Mouse (Mus musculus) kidney, embryonic 16.5 days (tissue): ENCODE measurements at regions not wholly inside any gene's neighbourhood (a gene's known extent, or its start where the extent isn't known, plus 50 kb on each side); places are given as distances from the start of the nearest gene placed in this dataset.

ENCODE experiments used
- ATAC-seq: fragments of 200-750 bp; cut with Nextera tagmentation; 2 replicates; pipeline ENCODE4 v1.8.0; 2017; ENCODE audit warnings: moderate TSS enrichment; ENCODE audit not compliant: low FRiP score, low TSS enrichment
- H3K27ac ChIP-seq: fragments of 300-500 bp; sonication (generic); 2 replicates; pipeline ENCODE4 v1.5.1; 2014; ENCODE audit warnings: low read length
- H3K27me3 ChIP-seq: fragments of 300-500 bp; sonication (generic); 2 replicates; pipeline ENCODE4 v1.6.1; 2014; ENCODE audit warnings: low read length, control low read depth, mixed read lengths; ENCODE audit not compliant: insufficient read depth
- H3K36me3 ChIP-seq: fragments of 300-500 bp; sonication (generic); 2 replicates; pipeline ENCODE4 v1.6.1; 2014; ENCODE audit warnings: low read length, control low read depth, mixed read lengths; ENCODE audit not compliant: insufficient read depth
- H3K4me1 ChIP-seq: fragments of 300-500 bp; sonication (generic); 2 replicates; pipeline ENCODE4 v1.6.1; 2014; ENCODE audit warnings: low read length, control low read depth, mixed read lengths; ENCODE audit not compliant: insufficient read depth
- H3K4me2 ChIP-seq: fragments of 300-500 bp; sonication (generic); replicated peaks from 2 replicates; pipeline ENCODE4 v1.6.1; 2014; ENCODE audit warnings: low read depth, low read length
- H3K4me3 ChIP-seq: fragments of 300-500 bp; sonication (generic); 2 replicates; pipeline ENCODE4 v1.5.1; 2014; ENCODE audit warnings: mild to moderate bottlenecking, low read length
- H3K9ac ChIP-seq: fragments of 300-500 bp; sonication (generic); replicated peaks from 2 replicates; pipeline ENCODE4 v1.6.1; 2014; ENCODE audit warnings: low read length
- H3K9me3 ChIP-seq: fragments of 300-500 bp; sonication (generic); 2 replicates; pipeline ENCODE4 v1.6.1; 2016; ENCODE audit warnings: low read length, control low read depth
- WGBS: fragments of 180-500 bp; shearing (Covaris S2); extraction: QIAGEN DNeasy Blood & Tissue Kit; methylation state at CpG from one replicate; pipeline ENCODE4 v1.1.7; 2014; 5-methylcytosine and 5-hydroxymethylcytosine counted together

- H3K27ac ChIP-seq, result no peak overlapping the region
- WGBS, result 32% methylated on average over 4 of the region's 4 CpGs
- no peak overlapping the region for H3K9ac ChIP-seq
- H3K4me1 ChIP-seq, result no peaks in the 10 kb centered on the region
- H3K4me2 ChIP-seq, result no peak overlapping the region
- no peaks in the 10 kb centered on the region for H3K9me3 ChIP-seq
- H3K36me3 ChIP-seq, result no peaks in the 10 kb centered on the region
- H3K27me3 ChIP-seq, result no peaks in the 10 kb centered on the region
- no peak overlapping the region for H3K4me3 ChIP-seq
- no peak for ATAC-seq
These were observed 1700.9 kb upstream of the Sel1l start for GRCm38 (mm10) chr12:93549900-93550299.

- Histone ChIP-seq H3K4me2 (no peak overlapping the region), H3K27ac (no peak overlapping the region), H3K36me3 (no peaks in the 10 kb centered on the region), H3K9me3 (no peaks in the 10 kb centered on the region), H3K4me3 (no peak overlapping the region), H3K9ac (no peak overlapping the region), H3K4me1 (no peaks in the 10 kb centered on the region), H3K27me3 (no peaks in the 10 kb centered on the region)
- no peak for ATAC-seq
- whole genome bisulfite sequencing, result 81% methylated on average over 2 of the region's 2 CpGs
These were observed 1674.5 kb upstream of the Sel1l start for GRCm38 (mm10) chr12:93523465-93523864.

GRCm38 (mm10) chr12:93486381-93486780 lies 1637.4 kb upstream of the Sel1l start:
- Histone ChIP-seq H3K9ac (no peak overlapping the region), H3K9me3 (no peaks in the 10 kb centered on the region), H3K36me3 (no peaks in the 10 kb centered on the region), H3K4me2 (no peak overlapping the region), H3K4me3 (no peak overlapping the region), H3K27me3 (no peaks in the 10 kb centered on the region), H3K4me1 (no peaks in the 10 kb centered on the region), H3K27ac (no peak overlapping the region)
- no peak for ATAC-seq
- 68% methylated on average over 1 of the region's 1 CpGs for WGBS

- H3K36me3 ChIP-seq, result no peaks in the 10 kb centered on the region
- no peaks in the 10 kb centered on the region for H3K9me3 ChIP-seq
- ATAC-seq, result no peak
- no peak overlapping the region for H3K4me2 ChIP-seq
- no peak overlapping the region for H3K27ac ChIP-seq
- H3K4me3 ChIP-seq, result no peak overlapping the region
- no peak overlapping the region for H3K9ac ChIP-seq
- H3K4me1 ChIP-seq, result no peaks in the 10 kb centered on the region
- H3K27me3 ChIP-seq, result no peaks in the 10 kb centered on the region
These were observed 1613.1 kb upstream of the Sel1l start for GRCm38 (mm10) chr12:93462106-93462505.

- no peak for ATAC-seq
- 83% methylated on average over 2 of the region's 2 CpGs for WGBS
- no peak overlapping the region for H3K4me2 ChIP-seq
These were observed 1600.5 kb upstream of the Sel1l start for GRCm38 (mm10) chr12:93449436-93449835.

DNA sequence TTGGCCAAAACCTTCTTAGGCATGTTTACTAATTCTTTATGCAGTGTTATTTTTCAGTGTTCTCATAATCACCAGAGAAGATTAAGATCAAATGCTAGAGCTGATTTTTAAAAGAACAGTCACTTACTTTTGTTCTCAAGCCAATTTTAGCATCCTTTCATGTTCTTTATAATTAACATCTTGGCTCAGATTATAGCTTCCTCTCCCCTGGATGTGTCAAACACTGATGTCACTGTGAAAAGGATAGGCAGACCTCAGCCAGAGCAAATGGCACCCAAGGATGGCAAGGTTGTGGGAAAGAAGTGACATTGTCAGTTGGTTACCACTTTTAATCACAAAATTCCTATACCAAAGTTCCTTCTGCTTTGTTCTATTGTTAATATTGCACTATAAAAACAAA lies 1580.3 kb upstream of the Sel1l start:
- Histone ChIP-seq H3K9me3 (no peaks in the 10 kb centered on the region), H3K9ac (no peak overlapping the region), H3K4me2 (no peak overlapping the region), H3K36me3 (no peaks in the 10 kb centered on the region), H3K27me3 (no peaks in the 10 kb centered on the region), H3K27ac (no peak overlapping the region), H3K4me3 (no peak overlapping the region), H3K4me1 (no peaks in the 10 kb centered on the region)
- ATAC-seq, result no peak

More at GRCm38 (mm10) chr12:93449436-93449835, 1600.5 kb upstream of the Sel1l start:
- Histone ChIP-seq H3K9me3 (no peaks in the 10 kb centered on the region), H3K27ac (no peak overlapping the region), H3K4me3 (no peak overlapping the region), H3K27me3 (no peaks in the 10 kb centered on the region), H3K36me3 (no peaks in the 10 kb centered on the region), H3K9ac (no peak overlapping the region), H3K4me1 (no peaks in the 10 kb centered on the region)

DNA sequence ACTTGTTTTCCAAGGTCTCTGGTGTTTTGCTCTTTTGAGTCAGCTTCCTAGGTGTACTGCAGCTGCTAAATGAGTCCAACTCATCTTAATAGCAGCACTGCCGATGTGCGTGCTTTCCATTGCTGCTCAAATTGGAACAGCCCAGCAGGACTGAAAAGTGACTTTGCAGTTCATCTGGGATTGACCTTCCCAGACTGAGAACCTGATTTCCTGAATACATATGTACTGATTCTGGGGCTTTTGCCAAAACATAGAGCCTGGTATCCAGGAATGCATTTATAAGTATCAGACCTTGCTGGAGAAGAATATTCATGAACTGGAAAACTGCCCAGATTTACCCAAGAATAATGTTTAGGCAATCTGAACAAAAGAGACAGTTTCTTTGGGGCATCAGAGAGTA lies 1579.0 kb upstream of the Sel1l start:
- WGBS, result 89% methylated on average over 2 of the region's 2 CpGs
- no peak overlapping the region for H3K4me2 ChIP-seq

GRCm38 (mm10) chr12:93416381-93416780 lies 1567.4 kb upstream of the Sel1l start:
- H3K27me3 ChIP-seq, result no peaks in the 10 kb centered on the region
- no peak overlapping the region for H3K4me2 ChIP-seq
- H3K36me3 ChIP-seq, result no peaks in the 10 kb centered on the region
- no peak for ATAC-seq
- H3K27ac ChIP-seq, result no peak overlapping the region
- 70% methylated on average over 6 of the region's 6 CpGs for WGBS
- no peak overlapping the region for H3K9ac ChIP-seq
- no peaks in the 10 kb centered on the region for H3K9me3 ChIP-seq
- no peaks in the 10 kb centered on the region for H3K4me1 ChIP-seq
- no peak overlapping the region for H3K4me3 ChIP-seq

More for the DNA sequence above, 1579.0 kb upstream of the Sel1l start:
- no peak overlapping the region for H3K9ac ChIP-seq
- no peak overlapping the region for H3K4me3 ChIP-seq
- H3K27ac ChIP-seq, result no peak overlapping the region
- H3K4me1 ChIP-seq, result no peaks in the 10 kb centered on the region
- H3K36me3 ChIP-seq, result no peaks in the 10 kb centered on the region
- H3K27me3 ChIP-seq, result no peaks in the 10 kb centered on the region
- ATAC-seq, result no peak
- H3K9me3 ChIP-seq, result no peaks in the 10 kb centered on the region

DNA sequence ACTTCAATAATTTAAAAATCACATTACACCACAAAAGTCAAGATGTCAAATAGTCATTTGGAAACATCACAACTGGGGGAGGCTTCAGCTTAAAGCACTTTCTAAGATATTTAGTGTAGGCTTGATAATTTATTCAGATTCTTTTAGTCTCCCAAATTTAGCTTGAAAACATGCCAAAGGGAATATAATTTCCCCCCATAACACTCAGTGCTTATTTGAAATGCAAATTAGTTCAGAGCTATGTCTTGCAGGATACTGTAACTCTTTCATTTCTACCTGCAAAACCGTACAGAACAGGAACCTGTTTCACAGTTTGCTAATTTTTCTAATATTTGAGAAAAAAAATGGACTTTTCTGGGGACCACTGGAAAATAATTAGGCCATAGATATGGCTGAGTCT lies 1566.8 kb upstream of the Sel1l start:
- Histone ChIP-seq H3K36me3 (no peaks in the 10 kb centered on the region), H3K4me2 (no peak overlapping the region), H3K27ac (no peak overlapping the region), H3K4me1 (no peaks in the 10 kb centered on the region), H3K27me3 (no peaks in the 10 kb centered on the region), H3K9me3 (no peaks in the 10 kb centered on the region), H3K9ac (no peak overlapping the region), H3K4me3 (no peak overlapping the region)
- no peak for ATAC-seq
- WGBS, result 52% methylated on average over 1 of the region's 1 CpGs

GRCm38 (mm10) chr12:93385578-93385977 lies 1536.6 kb upstream of the Sel1l start:
- ATAC-seq, result no peak
- WGBS, result 17% methylated on average over 2 of the region's 2 CpGs
- Histone ChIP-seq H3K4me2 (no peak overlapping the region), H3K27ac (no peak overlapping the region), H3K4me3 (no peak overlapping the region), H3K27me3 (no peaks in the 10 kb centered on the region), H3K36me3 (no peaks in the 10 kb centered on the region), H3K4me1 (no peaks in the 10 kb centered on the region), H3K9ac (no peak overlapping the region), H3K9me3 (no peaks in the 10 kb centered on the region)

GRCm38 (mm10) chr12:93342933-93343332 lies 1494.0 kb upstream of the Sel1l start:
- Histone ChIP-seq H3K36me3 (no peaks in the 10 kb centered on the region), H3K9me3 (no peaks in the 10 kb centered on the region), H3K4me1 (no peaks in the 10 kb centered on the region), H3K4me2 (no peak overlapping the region), H3K27ac (no peak overlapping the region), H3K27me3 (no peaks in the 10 kb centered on the region), H3K4me3 (no peak overlapping the region), H3K9ac (no peak overlapping the region)
- peak; percentile 63; the same call in 1 of the 2 replicates for ATAC-seq
- WGBS, result 30% methylated on average over 4 of the region's 4 CpGs
